Mouse (Mus musculus): ENCODE measurements at regions not wholly inside any gene's neighbourhood (a gene's known extent, or its start where the extent isn't known, plus 50 kb on each side); places are given as distances from the start of the nearest gene placed in this dataset.

DNA sequence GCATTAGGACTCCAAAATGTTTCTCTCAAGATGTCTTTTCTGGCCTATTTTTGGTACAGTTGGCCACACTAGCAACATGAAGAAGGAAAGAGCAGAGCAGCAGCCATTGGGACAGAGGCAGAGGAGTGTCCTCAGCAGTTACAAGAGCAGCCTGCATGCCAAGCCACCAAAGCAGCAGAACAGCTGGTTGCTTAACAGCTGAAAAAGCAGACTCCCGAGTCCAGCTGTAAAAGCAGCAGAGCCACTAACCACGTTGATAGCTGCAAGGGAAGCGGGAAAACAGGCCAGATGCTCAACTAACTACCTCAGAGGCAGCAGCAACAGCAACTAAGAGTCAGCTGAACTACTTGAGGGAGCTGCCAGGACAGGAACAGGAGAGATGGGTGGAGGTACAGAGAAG, 134.4 kb upstream of the Sh3bp4 start:
- Histone ChIP-seq H3K4me3 (ENCODE audit: insufficient read depth, low read depth, low read length) (no peak overlapping the region), H3K27me3 (replicated peaks; ENCODE audit: control insufficient read depth, insufficient read depth, low read length) (no peaks in the 10 kb centered on the region), H3K36me3 (ENCODE audit: control insufficient read depth, insufficient read depth, low read length) (no peaks in the 10 kb centered on the region), H3K27ac (ENCODE audit: insufficient read depth, low read depth, low read length) (no peak overlapping the region), H3K4me1 (ENCODE audit: control insufficient read depth, insufficient read depth, low read length) (peaks cover 10% of the 10 kb centered on the region; the same call in 1 of the 2 replicates)
- TF ChIP-seq CTCF (conservative IDR thresholded peaks at IDR 0.05; ENCODE audit: insufficient read depth, insufficient read length, low read depth, low read length) = no peak
- TF ChIP-seq POLR2A (IDR thresholded peaks at IDR 0.05; ENCODE audit: low read depth, low read length) = no peak
- no peak for DNase-seq
- 76% methylated on average over 3 of the region's 3 CpGs for WGBS

DNA sequence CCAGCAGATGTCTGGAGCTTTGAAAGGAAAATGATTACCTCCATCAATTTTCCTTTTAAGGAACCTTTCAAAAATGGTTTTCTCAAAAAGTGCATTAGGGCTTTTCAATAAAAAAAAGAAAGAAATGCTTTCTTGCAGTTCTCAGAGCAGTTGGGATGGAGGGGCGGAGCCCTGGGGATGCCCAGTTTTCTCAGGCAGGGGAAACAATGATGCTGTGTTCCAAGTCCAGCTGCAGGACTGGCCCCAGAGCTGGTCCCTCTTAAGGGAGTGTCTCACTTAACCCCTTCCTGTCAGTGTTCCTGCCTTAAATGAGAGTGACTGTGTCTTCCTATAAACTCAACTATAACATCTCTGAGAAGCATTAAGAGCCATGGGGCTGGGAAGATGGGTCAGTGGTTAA, 132.9 kb upstream of the Sh3bp4 start:
- DNase-seq = no peak
- H3K4me1 ChIP-seq (ENCODE audit: control insufficient read depth, insufficient read depth, low read length) = peaks cover 10% of the 10 kb centered on the region; the same call in 1 of the 2 replicates
- 100% methylated on average over 1 of the region's 1 CpGs for WGBS
- H3K27me3 ChIP-seq (replicated peaks; ENCODE audit: control insufficient read depth, insufficient read depth, low read length) = no peaks in the 10 kb centered on the region
- no peak overlapping the region for H3K27ac ChIP-seq (ENCODE audit: insufficient read depth, low read depth, low read length)
- no peak for TF ChIP-seq CTCF (conservative IDR thresholded peaks at IDR 0.05; ENCODE audit: insufficient read depth, insufficient read length, low read depth, low read length)
- H3K36me3 ChIP-seq (ENCODE audit: control insufficient read depth, insufficient read depth, low read length) = no peaks in the 10 kb centered on the region
- no peak overlapping the region for H3K4me3 ChIP-seq (ENCODE audit: insufficient read depth, low read depth, low read length)

GRCm38 (mm10) chr1:88938458-88938857, 131.8 kb upstream of the Sh3bp4 start:
- no peak overlapping the region for H3K4me3 ChIP-seq (ENCODE audit: insufficient read depth, low read depth, low read length)

DNA sequence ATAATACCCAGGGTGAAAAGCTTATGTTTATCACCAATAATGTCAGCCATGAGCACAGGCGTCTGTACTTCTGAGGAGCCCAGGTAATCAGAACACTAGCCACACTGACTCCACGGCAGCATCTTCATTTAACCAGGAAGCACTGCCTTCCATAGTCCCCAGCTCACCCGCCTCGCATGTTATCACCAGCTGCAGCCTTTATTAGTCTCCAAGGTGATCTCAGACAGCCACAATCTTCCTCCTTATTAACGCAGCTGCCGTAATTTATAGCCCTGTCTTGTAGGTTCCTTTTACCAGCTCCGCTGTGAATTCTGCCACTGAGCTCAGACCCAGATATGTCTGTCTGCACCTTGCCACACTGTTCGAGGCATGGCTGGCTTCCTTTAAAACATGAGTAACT, 127.2 kb upstream of the Sh3bp4 start:
- Histone ChIP-seq H3K36me3 (ENCODE audit: control insufficient read depth, insufficient read depth, low read length) (no peaks in the 10 kb centered on the region), H3K4me1 (ENCODE audit: control insufficient read depth, insufficient read depth, low read length) (peaks cover 9% of the 10 kb centered on the region; the same call in 1 of the 2 replicates), H3K27me3 (replicated peaks; ENCODE audit: control insufficient read depth, insufficient read depth, low read length) (no peaks in the 10 kb centered on the region), H3K27ac (ENCODE audit: insufficient read depth, low read depth, low read length) (no peak overlapping the region), H3K4me3 (ENCODE audit: insufficient read depth, low read depth, low read length) (no peak overlapping the region)
- no peak for TF ChIP-seq POLR2A (IDR thresholded peaks at IDR 0.05; ENCODE audit: low read depth, low read length)
- no peak for DNase-seq
- 62% methylated on average over 8 of the region's 8 CpGs for whole genome bisulfite sequencing

More at GRCm38 (mm10) chr1:88938458-88938857, 131.8 kb upstream of the Sh3bp4 start:
- DNase-seq = peak; percentile 68
- 35% methylated on average over 7 of the region's 7 CpGs for WGBS
- H3K27me3 ChIP-seq (replicated peaks; ENCODE audit: control insufficient read depth, insufficient read depth, low read length) = no peaks in the 10 kb centered on the region
- no peak for TF ChIP-seq CTCF (conservative IDR thresholded peaks at IDR 0.05; ENCODE audit: insufficient read depth, insufficient read length, low read depth, low read length)
- no peak for TF ChIP-seq POLR2A (IDR thresholded peaks at IDR 0.05; ENCODE audit: low read depth, low read length)
- peaks cover 10% of the 10 kb centered on the region; the same call in 1 of the 2 replicates for H3K4me1 ChIP-seq (ENCODE audit: control insufficient read depth, insufficient read depth, low read length)
- no peak overlapping the region for H3K27ac ChIP-seq (ENCODE audit: insufficient read depth, low read depth, low read length)
- no peaks in the 10 kb centered on the region for H3K36me3 ChIP-seq (ENCODE audit: control insufficient read depth, insufficient read depth, low read length)

GRCm38 (mm10) chr1:88945868-88946267, 124.3 kb upstream of the Sh3bp4 start:
- Histone ChIP-seq H3K4me3 (ENCODE audit: insufficient read depth, low read depth, low read length) (no peak overlapping the region), H3K4me1 (ENCODE audit: control insufficient read depth, insufficient read depth, low read length) (no peaks in the 10 kb centered on the region), H3K27ac (ENCODE audit: insufficient read depth, low read depth, low read length) (no peak overlapping the region), H3K27me3 (replicated peaks; ENCODE audit: control insufficient read depth, insufficient read depth, low read length) (no peaks in the 10 kb centered on the region), H3K36me3 (ENCODE audit: control insufficient read depth, insufficient read depth, low read length) (no peaks in the 10 kb centered on the region)
- 90% methylated on average over 10 of the region's 10 CpGs for WGBS
- no peak for DNase-seq
- TF ChIP-seq CTCF (conservative IDR thresholded peaks at IDR 0.05; ENCODE audit: insufficient read depth, insufficient read length, low read depth, low read length) (no peak), POLR2A (IDR thresholded peaks at IDR 0.05; ENCODE audit: low read depth, low read length) (no peak)

DNA sequence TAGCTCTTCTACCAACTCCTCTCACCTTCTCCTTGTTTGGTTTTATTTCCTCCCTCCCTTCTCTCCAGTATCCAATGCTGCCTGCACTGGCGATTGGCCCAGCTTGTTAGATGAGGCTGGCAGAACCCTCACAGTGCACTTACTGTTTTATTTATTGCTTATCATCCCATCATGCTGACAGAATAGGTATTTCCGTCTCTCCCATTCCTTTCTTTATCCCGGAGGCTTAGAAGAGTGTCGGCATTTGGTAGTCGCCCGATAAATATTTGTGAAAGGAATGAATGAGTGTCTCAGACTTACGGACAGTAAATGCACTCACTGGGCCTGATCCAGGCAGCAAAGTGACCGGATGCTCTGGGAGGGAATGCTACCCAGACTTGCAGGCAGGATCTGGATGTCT, 123.8 kb upstream of the Sh3bp4 start:
- TF ChIP-seq CTCF (conservative IDR thresholded peaks at IDR 0.05; ENCODE audit: insufficient read depth, insufficient read length, low read depth, low read length) = no peak
- no peak for TF ChIP-seq POLR2A (IDR thresholded peaks at IDR 0.05; ENCODE audit: low read depth, low read length)
- H3K27ac ChIP-seq (ENCODE audit: insufficient read depth, low read depth, low read length) = no peak overlapping the region
- no peak overlapping the region for H3K4me3 ChIP-seq (ENCODE audit: insufficient read depth, low read depth, low read length)
- H3K4me1 ChIP-seq (ENCODE audit: control insufficient read depth, insufficient read depth, low read length) = no peaks in the 10 kb centered on the region
- no peaks in the 10 kb centered on the region for H3K27me3 ChIP-seq (replicated peaks; ENCODE audit: control insufficient read depth, insufficient read depth, low read length)
- 89% methylated on average over 8 of the region's 8 CpGs for WGBS
- no peak for DNase-seq
- H3K36me3 ChIP-seq (ENCODE audit: control insufficient read depth, insufficient read depth, low read length) = no peaks in the 10 kb centered on the region

DNA sequence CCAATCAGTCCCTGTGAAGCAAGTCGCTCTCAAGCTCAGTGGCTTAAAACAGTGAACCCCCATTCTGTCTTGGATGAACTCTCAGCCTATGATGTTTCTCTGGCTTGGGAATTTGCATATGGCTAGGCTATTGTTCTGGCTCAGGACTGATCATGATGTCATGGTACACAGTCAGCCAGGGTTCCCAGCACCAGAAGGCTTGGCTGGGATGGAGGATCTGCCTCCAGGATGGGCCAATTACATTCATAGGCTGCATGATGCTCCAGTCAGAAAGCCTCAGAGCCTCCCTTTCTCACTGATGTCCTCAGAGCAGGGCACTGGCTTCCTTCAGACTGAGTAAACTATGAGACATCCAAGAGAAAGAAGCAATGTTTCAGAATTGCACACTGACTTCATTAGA, 120.3 kb upstream of the Sh3bp4 start:
- no peak overlapping the region for H3K27ac ChIP-seq (ENCODE audit: insufficient read depth, low read depth, low read length)
- no peak overlapping the region for H3K4me3 ChIP-seq (ENCODE audit: insufficient read depth, low read depth, low read length)
- no peaks in the 10 kb centered on the region for H3K27me3 ChIP-seq (replicated peaks; ENCODE audit: control insufficient read depth, insufficient read depth, low read length)
- no peaks in the 10 kb centered on the region for H3K4me1 ChIP-seq (ENCODE audit: control insufficient read depth, insufficient read depth, low read length)
- WGBS = 82% methylated on average over 1 of the region's 1 CpGs
- TF ChIP-seq CTCF (conservative IDR thresholded peaks at IDR 0.05; ENCODE audit: insufficient read depth, insufficient read length, low read depth, low read length) = no peak
- no peak for TF ChIP-seq POLR2A (IDR thresholded peaks at IDR 0.05; ENCODE audit: low read depth, low read length)
- DNase-seq = no peak
- no peaks in the 10 kb centered on the region for H3K36me3 ChIP-seq (ENCODE audit: control insufficient read depth, insufficient read depth, low read length)

DNA sequence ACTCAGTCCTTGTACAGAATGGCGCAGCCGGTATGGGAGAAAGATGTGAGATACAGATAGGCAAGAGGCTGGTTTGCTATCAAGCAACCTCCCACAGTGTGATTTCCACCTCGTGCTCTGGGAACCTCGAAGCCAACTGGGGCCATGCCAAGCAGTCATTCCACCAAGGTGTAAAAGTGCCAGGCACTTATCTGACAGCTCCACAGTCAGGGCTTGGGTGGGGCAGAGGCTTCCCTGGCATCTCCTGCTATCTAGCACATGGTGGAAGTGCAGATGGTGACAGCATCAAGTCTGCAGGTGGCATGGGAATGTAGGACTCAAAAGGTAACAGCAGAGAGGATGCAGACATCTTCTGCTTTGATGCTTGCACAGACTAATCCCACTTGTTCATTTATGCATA, 116.7 kb upstream of the Sh3bp4 start:
- Histone ChIP-seq H3K4me3 (ENCODE audit: insufficient read depth, low read depth, low read length) (no peak overlapping the region), H3K27ac (ENCODE audit: insufficient read depth, low read depth, low read length) (no peak overlapping the region), H3K27me3 (replicated peaks; ENCODE audit: control insufficient read depth, insufficient read depth, low read length) (no peaks in the 10 kb centered on the region), H3K36me3 (ENCODE audit: control insufficient read depth, insufficient read depth, low read length) (no peaks in the 10 kb centered on the region), H3K4me1 (ENCODE audit: control insufficient read depth, insufficient read depth, low read length) (no peaks in the 10 kb centered on the region)
- TF ChIP-seq POLR2A (IDR thresholded peaks at IDR 0.05; ENCODE audit: low read depth, low read length) (no peak), CTCF (conservative IDR thresholded peaks at IDR 0.05; ENCODE audit: insufficient read depth, insufficient read length, low read depth, low read length) (no peak)
- 75% methylated on average over 4 of the region's 4 CpGs for WGBS
- DNase-seq = no peak

Data from kidney, adult 2 months (tissue).